Mouse (Mus musculus): ENCODE results near the gene Olfr702.

Olfr702 gene

DNA sequence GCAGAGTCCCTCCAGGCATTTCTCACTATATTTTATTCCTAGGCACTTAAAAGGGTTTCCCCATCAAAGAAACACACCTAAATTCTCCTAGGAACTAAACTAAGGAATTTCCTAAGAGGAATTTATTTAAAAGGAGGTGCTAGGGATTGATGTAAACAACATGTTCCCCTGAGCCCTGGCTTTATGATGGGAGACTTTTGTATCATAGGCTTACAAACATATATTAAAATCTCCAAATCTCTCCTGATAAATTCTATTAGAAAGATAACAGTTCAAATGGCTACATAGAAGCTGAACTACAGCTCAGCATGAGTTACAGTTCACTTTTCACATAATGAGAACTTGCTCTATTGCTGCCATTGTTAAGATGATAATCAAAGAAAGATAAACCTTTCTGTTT is at the start of gene Olfr702:
Gene Olfr702 (minus strand): TSS at position 101 of the 400 bp plus-strand sequence.
- no peak for DNase-seq (ENCODE audit: low spot score)

DNA sequence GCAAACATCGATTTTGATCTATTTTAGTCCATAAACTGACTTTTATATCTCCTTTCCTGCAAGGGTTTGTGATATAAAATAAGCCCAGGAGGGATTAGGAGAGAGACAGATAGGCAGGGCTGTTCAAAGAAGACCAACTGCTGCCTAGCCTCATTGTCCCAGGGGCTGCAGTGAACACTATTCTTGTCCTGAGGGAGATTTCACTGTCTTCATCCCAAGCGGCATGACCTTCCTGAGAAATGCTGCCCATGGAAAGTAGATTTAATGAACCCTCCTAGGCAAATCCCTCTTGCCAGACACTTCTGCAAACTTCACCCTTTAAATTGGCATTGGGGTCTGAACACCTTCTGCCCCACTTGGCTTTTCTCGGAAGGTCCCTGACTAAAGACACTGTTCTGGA is 43.1 kb upstream of the Olfr702 start, which contains the start of gene Olfr705:
Gene Olfr705 (minus strand): TSS at position 101 of the 400 bp plus-strand sequence.
- no peak for DNase-seq (ENCODE audit: low spot score)

DNA sequence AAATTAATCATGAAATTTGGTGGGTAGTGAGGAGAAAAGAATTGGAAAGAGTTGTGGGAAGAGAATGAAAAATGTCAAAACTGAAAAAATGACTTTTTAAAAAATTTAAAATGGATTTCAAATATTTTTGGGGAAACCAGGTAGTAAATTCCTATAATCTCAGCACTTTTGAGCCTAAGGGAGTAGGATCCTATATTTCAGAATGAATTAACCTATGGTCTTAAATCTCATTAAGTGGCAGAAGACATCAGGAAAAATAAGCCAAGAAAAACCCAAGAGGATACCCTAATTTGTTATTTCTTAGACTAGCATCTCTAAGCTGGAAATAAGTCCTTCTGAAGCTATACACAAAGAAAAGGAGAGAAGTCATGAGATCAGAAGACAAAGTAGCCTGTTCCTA is 29.2 kb upstream of the Olfr702 start, which contains the start of gene Olfr704:
Gene Olfr704 (plus strand): TSS at position 301 of the 400 bp plus-strand sequence.
- no peak for DNase-seq (ENCODE audit: low spot score)

DNA sequence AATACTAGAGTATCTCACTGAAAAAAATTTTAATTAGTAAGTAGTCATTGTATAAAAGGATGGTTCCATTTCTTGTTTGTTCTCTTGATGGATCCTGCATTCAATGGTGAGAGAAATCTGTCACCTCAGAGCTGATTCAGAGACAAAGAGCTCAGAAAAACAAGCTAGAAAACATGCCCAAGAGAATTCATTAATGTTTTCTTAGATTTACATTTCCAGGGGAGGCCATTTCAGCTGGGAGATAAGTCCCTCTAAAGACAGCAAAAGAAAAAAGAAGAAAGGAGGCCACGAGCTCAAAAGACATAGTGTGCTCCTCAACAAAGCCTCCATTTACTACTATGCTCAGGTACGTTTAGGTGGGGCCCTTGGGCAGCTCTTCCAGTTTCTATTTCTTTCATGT is 9.4 kb upstream of the Olfr702 start, which contains the start of gene Olfr703:
Gene Olfr703 (plus strand): TSS at position 301 of the 400 bp plus-strand sequence.
- no peak for DNase-seq (ENCODE audit: low spot score)

DNA sequence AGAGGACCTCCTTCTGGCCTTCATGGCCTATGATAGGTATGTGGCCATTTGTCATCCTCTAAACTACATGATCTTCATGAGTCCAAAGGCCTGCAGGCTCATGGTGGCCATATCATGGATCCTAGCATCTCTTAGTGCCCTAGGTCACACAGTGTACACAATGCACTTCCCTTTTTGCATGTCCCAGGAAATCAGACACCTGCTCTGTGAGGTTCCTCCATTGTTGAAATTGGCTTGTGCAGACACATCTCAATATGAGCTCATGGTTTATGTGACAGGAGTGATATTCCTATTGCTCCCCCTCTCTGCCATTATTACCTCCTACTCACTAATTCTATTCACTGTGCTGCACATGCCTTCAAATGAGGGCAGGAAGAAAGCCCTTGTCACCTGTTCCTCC is 15.3 kb downstream of the Olfr702 start:
- no peak for DNase-seq (ENCODE audit: low spot score)

DNA sequence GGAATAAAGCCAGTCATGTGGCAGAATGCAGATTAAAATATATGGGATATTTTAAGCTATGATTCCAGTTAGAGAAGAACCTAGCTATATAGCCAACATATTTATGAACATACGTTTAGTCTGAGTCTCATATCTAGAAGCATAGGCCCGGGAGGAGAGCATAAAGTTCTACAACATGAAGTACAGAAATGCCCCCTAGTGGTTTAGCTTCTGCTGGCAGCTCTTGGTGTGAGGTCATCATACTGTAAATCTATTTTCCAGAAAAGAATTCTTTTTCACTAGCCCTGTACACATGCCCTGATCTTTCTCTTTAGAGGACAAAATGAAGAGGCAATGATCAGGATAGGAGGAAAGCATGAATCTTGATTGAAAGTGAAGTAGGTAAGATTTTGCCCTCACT is 17.9 kb downstream of the Olfr702 start:
- no peak for DNase-seq (ENCODE audit: low spot score)

DNA sequence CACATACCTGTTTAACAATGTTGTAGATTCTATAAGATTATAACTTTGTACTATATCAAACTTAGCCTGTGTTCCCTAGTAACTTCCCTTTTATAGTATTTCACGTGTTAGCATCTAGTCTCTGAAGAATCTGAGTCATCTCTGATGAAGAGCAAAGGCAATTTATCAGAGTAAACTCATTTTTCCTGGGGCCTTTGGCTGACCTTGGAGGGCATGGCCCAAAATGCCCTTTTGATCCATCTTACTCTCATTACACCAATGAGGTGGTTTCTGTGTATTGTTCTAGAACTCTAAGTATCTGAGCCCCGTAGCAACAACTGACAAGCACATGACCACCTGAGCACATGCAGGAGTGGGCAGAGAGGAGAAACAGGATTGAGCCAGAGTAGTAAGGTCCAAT is 19.9 kb downstream of the Olfr702 start, which contains the start of gene Olfr701:
Gene Olfr701 (plus strand): TSS at position 301 of the 400 bp plus-strand sequence.
- no peak for DNase-seq (ENCODE audit: low spot score)

DNA sequence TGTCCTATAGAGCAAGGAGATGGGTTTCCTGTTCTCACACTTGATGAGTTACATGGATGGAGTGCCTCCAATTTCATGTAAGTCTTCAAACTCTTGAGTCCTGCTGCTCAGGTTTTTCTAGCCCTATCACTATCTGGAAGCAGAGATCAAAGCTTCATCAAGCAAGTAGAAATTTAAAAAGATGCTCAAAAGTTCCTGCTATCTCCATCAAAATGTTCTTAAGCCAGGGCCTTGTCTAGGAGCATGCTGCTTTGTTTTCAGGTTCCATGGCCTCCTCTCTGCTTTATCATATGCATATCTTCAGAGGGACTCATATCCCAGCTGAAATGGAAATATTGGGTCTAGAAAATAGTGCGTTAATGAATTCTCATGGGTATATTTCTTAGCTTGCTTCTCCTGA is 25.0 kb downstream of the Olfr702 start, which contains the start of gene Olfr700:
Gene Olfr700 (minus strand): TSS at position 101 of the 400 bp plus-strand sequence.
- DNase-seq (ENCODE audit: low spot score) = no peak

DNA sequence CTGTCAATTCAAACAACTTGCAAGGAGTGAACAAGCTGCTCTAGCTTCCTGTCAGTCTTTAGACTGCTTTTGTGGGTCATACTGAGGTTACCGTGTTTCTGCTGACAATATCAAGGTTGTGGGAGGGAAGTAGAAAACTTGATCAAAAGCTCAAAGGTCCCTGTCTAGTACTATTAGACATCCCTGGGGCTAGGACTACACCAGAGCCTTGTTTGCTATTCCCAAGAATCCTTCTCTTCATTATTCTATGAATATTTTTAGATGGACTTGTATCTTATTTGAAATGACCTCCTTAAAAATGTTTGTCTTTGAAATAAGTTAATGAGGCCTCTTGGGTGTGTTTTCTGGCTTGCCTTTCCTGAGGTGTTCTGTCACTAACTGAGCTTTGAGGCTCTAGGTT is 40.6 kb downstream of the Olfr702 start, which contains the start of gene Olfr699:
Gene Olfr699 (minus strand): TSS at position 101 of the 400 bp plus-strand sequence.
- DNase-seq (ENCODE audit: low spot score) = no peak

DNA sequence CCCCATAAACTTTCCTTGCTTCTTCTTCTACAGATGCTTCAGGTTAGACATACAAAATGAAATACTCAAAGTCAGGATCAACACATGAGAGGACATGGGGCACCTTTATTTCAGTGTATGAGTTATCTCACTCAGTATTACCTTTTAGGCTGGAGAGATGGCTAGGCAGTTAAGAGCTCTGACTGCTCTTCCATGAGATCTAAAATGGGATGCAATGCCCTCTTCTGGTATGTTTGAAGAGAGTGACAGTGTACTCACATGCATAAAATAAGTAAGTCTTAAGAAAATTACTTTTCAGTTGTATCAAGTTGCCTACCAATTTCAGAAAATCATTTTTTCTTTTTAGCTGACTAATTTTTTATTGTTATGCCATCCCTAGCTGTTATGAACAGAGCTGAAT is 45.4 kb downstream of the Olfr702 start:
- no peak for DNase-seq (ENCODE audit: low spot score)
